Mouse (Mus musculus) midbrain, embryonic 14.5 days (tissue): ENCODE data around the gene Ywhag. TPM values are rescaled to one million over a fixed set of nuclear protein-coding genes. Genes with fewer than 3 reads are reported as not detected.

ENCODE experiments used
- ATAC-seq: fragments of 200-750 bp; cut with Nextera tagmentation; 2 replicates; pipeline ENCODE4 v1.8.0; 2017; ENCODE audit warnings: moderate number of reproducible peaks, moderate library complexity; ENCODE audit not compliant: low FRiP score, low TSS enrichment
- DNase-seq: peaks from one replicate; pipeline ENCODE4 v3.0.0-alpha.2; 2015
- H3K27ac ChIP-seq: fragments of 300-500 bp; sonication (generic); replicated peaks from 2 replicates; pipeline ENCODE4 v1.5.1; 2014; ENCODE audit warnings: mild to moderate bottlenecking, low read depth, low read length, moderate library complexity
- H3K27me3 ChIP-seq: fragments of 300-500 bp; sonication (generic); 2 replicates; pipeline ENCODE4 v1.6.1; 2014; ENCODE audit warnings: low read length, control low read depth, mixed read lengths; ENCODE audit not compliant: control insufficient read depth, insufficient read depth
- H3K36me3 ChIP-seq: fragments of 300-500 bp; sonication (generic); 2 replicates; pipeline ENCODE4 v1.6.1; 2014; ENCODE audit warnings: low read length, control low read depth; ENCODE audit not compliant: control insufficient read depth, insufficient read depth
- H3K4me1 ChIP-seq: fragments of 300-500 bp; sonication (generic); 2 replicates; pipeline ENCODE4 v1.6.1; 2014; ENCODE audit warnings: mild to moderate bottlenecking, antibody characterized with exemption, low read length, control low read depth; ENCODE audit not compliant: control insufficient read depth, insufficient read depth
- H3K4me2 ChIP-seq: fragments of 300-500 bp; sonication (generic); 2 replicates; pipeline ENCODE4 v1.6.1; 2014; ENCODE audit warnings: mild to moderate bottlenecking, low read length, moderate library complexity
- H3K4me3 ChIP-seq: fragments of 300-500 bp; sonication (generic); replicated peaks from 2 replicates; pipeline ENCODE4 v1.5.1; 2014; ENCODE audit warnings: low read depth, low read length
- H3K9ac ChIP-seq: fragments of 300-500 bp; sonication (generic); replicated peaks from 2 replicates; pipeline ENCODE4 v1.6.1; 2014; ENCODE audit warnings: mild to moderate bottlenecking, low read length, moderate library complexity
- H3K9me3 ChIP-seq: fragments of 300-500 bp; sonication (generic); 2 replicates; pipeline ENCODE4 v1.6.1; 2016; ENCODE audit warnings: low read length, control low read depth, mixed read lengths; ENCODE audit not compliant: control insufficient read depth
- WGBS: fragments of 180-500 bp; shearing (Covaris S2); extraction: QIAGEN DNeasy Blood & Tissue Kit; methylation state at CpG from one replicate; pipeline ENCODE4 v1.1.7; 2014; 5-methylcytosine and 5-hydroxymethylcytosine counted together
- polyA plus RNA-seq: library from polyadenylated mRNA; unstranded; fragments of >200 nt; fragmentation: Nextera tagmentation; extraction: Ambion mirVana; gene quantifications from 2 replicates; pipeline ENCODE4 v1.2.1, GENCODE M21; 2014

Ywhag gene
- polyA plus RNA-seq, 1 experiment from 2014 or later, result 420 TPM

- Histone ChIP-seq H3K4me2 (no peak overlapping the region), H3K4me1 (peaks cover 22% of the 10 kb centered on the region), H3K27me3 (no peaks in the 10 kb centered on the region), H3K36me3 (peaks cover 67% of the 10 kb centered on the region), H3K9me3 (no peaks in the 10 kb centered on the region), H3K4me3 (no peak overlapping the region), H3K9ac (no peak overlapping the region), H3K27ac (no peak overlapping the region)
- DNase-seq, result no peak
- no peak for ATAC-seq
- WGBS, result 86% methylated on average over 6 of the region's 6 CpGs
These were observed 4.6 kb downstream of the Ywhag start for GRCm38 (mm10) chr5:135929685-135930424.

GRCm38 (mm10) chr5:135923901-135924300 is 10.5 kb downstream of the Ywhag start:
- 96% methylated on average over 7 of the region's 7 CpGs for WGBS
- no peak for ATAC-seq
- no peak overlapping the region for H3K9ac ChIP-seq
- peaks cover 12% of the 10 kb centered on the region; the same call in 1 of the 2 replicates for H3K4me1 ChIP-seq
- no peak overlapping the region for H3K4me3 ChIP-seq
- H3K27me3 ChIP-seq, result no peaks in the 10 kb centered on the region
- H3K36me3 ChIP-seq, result peaks cover 84% of the 10 kb centered on the region
- DNase-seq, result no peak
- no peak overlapping the region for H3K4me2 ChIP-seq
- H3K9me3 ChIP-seq, result no peaks in the 10 kb centered on the region
- no peak overlapping the region for H3K27ac ChIP-seq

- 0 out of 2 replicates have a peak, but pooled peaks cover 9% of the 10 kb centered on the region for H3K4me1 ChIP-seq
- DNase-seq, result no peak
- no peak overlapping the region for H3K9ac ChIP-seq
- no peaks in the 10 kb centered on the region for H3K27me3 ChIP-seq
- H3K9me3 ChIP-seq, result no peaks in the 10 kb centered on the region
- 96% methylated on average over 3 of the region's 3 CpGs for WGBS
- no peak overlapping the region for H3K27ac ChIP-seq
- no peak for ATAC-seq
- H3K4me2 ChIP-seq, result no peak overlapping the region
- H3K36me3 ChIP-seq, result peaks cover 88% of the 10 kb centered on the region
- H3K4me3 ChIP-seq, result no peak overlapping the region
These were observed 14.5 kb downstream of the Ywhag start for GRCm38 (mm10) chr5:135919902-135920301.

- Histone ChIP-seq H3K27me3 (no peaks in the 10 kb centered on the region), H3K9ac (no peak overlapping the region), H3K4me2 (no peak overlapping the region), H3K4me3 (no peak overlapping the region), H3K4me1 (0 out of 2 replicates have a peak, but pooled peaks cover 5% of the 10 kb centered on the region), H3K27ac (no peak overlapping the region), H3K36me3 (peaks cover 87% of the 10 kb centered on the region), H3K9me3 (no peaks in the 10 kb centered on the region)
- 95% methylated on average over 5 of the region's 5 CpGs for WGBS
- DNase-seq (no peak), ATAC-seq (no peak)
These were observed 15.8 kb downstream of the Ywhag start for GRCm38 (mm10) chr5:135918593-135918992.

- Histone ChIP-seq H3K27me3 (no peaks in the 10 kb centered on the region), H3K36me3 (peaks cover 87% of the 10 kb centered on the region), H3K4me2 (no peak overlapping the region), H3K4me1 (0 out of 2 replicates have a peak, but pooled peaks cover 5% of the 10 kb centered on the region), H3K9ac (no peak overlapping the region), H3K9me3 (no peaks in the 10 kb centered on the region), H3K27ac (no peak overlapping the region), H3K4me3 (no peak overlapping the region)
- WGBS, result 95% methylated on average over 5 of the region's 5 CpGs
- DNase-seq (no peak), ATAC-seq (no peak)
These were observed 16.4 kb downstream of the Ywhag start for GRCm38 (mm10) chr5:135918059-135918437.

- 92% methylated on average over 8 of the region's 8 CpGs for WGBS
These were observed 16.9 kb downstream of the Ywhag start for GRCm38 (mm10) chr5:135917327-135918058.

GRCm38 (mm10) chr5:135916601-135917000 is 17.8 kb downstream of the Ywhag start:
- Histone ChIP-seq H3K27ac (no peak overlapping the region), H3K4me3 (no peak overlapping the region), H3K27me3 (no peaks in the 10 kb centered on the region), H3K9me3 (no peaks in the 10 kb centered on the region), H3K36me3 (peaks cover 79% of the 10 kb centered on the region), H3K4me2 (no peak overlapping the region), H3K9ac (no peak overlapping the region), H3K4me1 (0 out of 2 replicates have a peak, but pooled peaks cover 5% of the 10 kb centered on the region)
- DNase-seq (no peak), ATAC-seq (no peak)
- WGBS, result 96% methylated on average over 3 of the region's 3 CpGs

More at GRCm38 (mm10) chr5:135917327-135918058, 16.9 kb downstream of the Ywhag start:
- Histone ChIP-seq H3K4me3 (no peak overlapping the region), H3K27me3 (no peaks in the 10 kb centered on the region), H3K9ac (no peak overlapping the region), H3K27ac (no peak overlapping the region), H3K36me3 (peaks cover 82% of the 10 kb centered on the region), H3K4me1 (0 out of 2 replicates have a peak, but pooled peaks cover 5% of the 10 kb centered on the region), H3K9me3 (no peaks in the 10 kb centered on the region), H3K4me2 (no peak overlapping the region)
- ATAC-seq (no peak), DNase-seq (no peak)

GRCm38 (mm10) chr5:135916051-135916565 is 18.3 kb downstream of the Ywhag start:
- DNase-seq, result no peak
- Histone ChIP-seq H3K36me3 (peaks cover 79% of the 10 kb centered on the region), H3K27me3 (no peaks in the 10 kb centered on the region), H3K4me1 (0 out of 2 replicates have a peak, but pooled peaks cover 5% of the 10 kb centered on the region), H3K4me3 (no peak overlapping the region), H3K9me3 (no peaks in the 10 kb centered on the region), H3K4me2 (no peak overlapping the region), H3K9ac (no peak overlapping the region), H3K27ac (no peak overlapping the region)
- 92% methylated on average over 6 of the region's 6 CpGs for WGBS
- no peak for ATAC-seq
